Mouse (Mus musculus) c-Kit-positive CD71-positive TER-119-negative erythroid progenitor cells, embryonic 14.5 days (primary cell): ENCODE measurements around the gene Gramd1b.

Experiments used
- DNase-seq: peaks from one replicate; pipeline ENCODE4 v3.0.0-alpha.2; 2013; ENCODE audit warnings: low read depth

Gene Gramd1b

GRCm38 (mm10) chr9:40268040-40268747 lies 263.0 kb downstream of the Gramd1b start:
- DNase-seq, result no peak

- no peak for DNase-seq
Measured at GRCm38 (mm10) chr9:40263874-40264273, 267.3 kb downstream of the Gramd1b start.

- no peak for DNase-seq
Measured at GRCm38 (mm10) chr9:40252459-40252858, 278.7 kb downstream of the Gramd1b start.

- no peak for DNase-seq
Measured at GRCm38 (mm10) chr9:40249106-40249505, 282.1 kb downstream of the Gramd1b start.

- no peak for DNase-seq
Measured at GRCm38 (mm10) chr9:40246702-40247101, 284.5 kb downstream of the Gramd1b start.

- no peak for DNase-seq
Measured at GRCm38 (mm10) chr9:40245974-40246665, 285.1 kb downstream of the Gramd1b start.

- DNase-seq, result no peak
Measured at GRCm38 (mm10) chr9:40245466-40245865, 285.7 kb downstream of the Gramd1b start.
